In the genomic region with DNA sequence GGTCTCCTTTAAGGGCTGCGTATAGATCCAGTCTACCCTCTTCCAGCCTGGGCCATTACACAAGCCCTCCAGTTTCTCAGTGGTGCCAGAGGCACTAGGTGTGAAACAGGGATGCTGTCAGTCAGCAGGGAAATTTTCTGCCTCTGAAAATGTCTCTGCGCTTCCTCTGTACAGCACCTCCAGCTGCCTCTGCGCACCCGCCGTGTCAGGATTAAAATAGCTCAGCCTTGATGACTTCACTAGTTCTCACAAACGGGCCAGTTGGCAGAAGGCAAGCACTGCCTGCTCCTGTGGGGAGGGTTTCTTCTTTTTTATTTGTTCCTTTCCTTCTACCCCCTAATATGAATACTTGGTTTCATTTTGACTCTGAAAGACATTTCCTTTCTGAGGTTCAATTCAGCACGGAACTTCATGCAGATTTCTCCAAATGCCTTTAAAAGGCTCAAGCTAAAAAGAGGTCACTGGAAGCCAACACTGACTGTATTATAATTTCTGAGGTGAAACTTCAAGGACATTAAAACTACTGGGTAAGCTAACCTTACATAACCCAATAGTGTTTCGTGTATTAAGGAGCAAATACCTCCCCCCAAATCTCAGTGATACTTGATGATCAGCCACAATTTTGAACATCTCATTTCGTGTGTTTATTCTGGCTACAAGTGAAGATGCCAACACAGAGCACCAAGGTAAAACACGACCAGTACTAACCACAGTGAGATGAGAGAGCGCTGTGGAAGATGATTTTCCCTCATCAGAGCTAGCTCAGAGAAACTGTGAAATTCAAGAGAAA, we compare ENCODE assay signal across 10 mouse cellular contexts.
DNase-seq lines count a peak whose midpoint lies in the region; ATAC-seq and TF ChIP-seq lines count a peak whose summit lies in the region.
"Had no signal": no experiment of that assay in that cellular context is flagged by ENCODE, and none has a peak within 500 bp of the region (broad histone marks: within the 10 kb centered on the region; RNA-seq: fewer than 3 reads in every experiment).

No protein-coding gene starts in this region.

- peak; percentile 14 for DNase-seq in embryo, embryonic 11 days
- no peak for DNase-seq in embryo, embryonic 10.5 days (ENCODE audit: low spot score)
- DNase-seq in R1 (ENCODE audit: low read depth, low spot score): peak; percentile 45
- DNase-seq in heart, embryonic 10.5 days (ENCODE audit: low spot score): peak; percentile 83
- peak; percentile 74 to 77 for DNase-seq in layer of hippocampus, adult 2 months (ENCODE audit: low spot score in 2 of 2)
- peak; percentile 24 for DNase-seq in midbrain, embryonic 10.5 days (ENCODE audit: low spot score)
- peak; percentile 80 to 81 for DNase-seq in spleen, postnatal 36 days (ENCODE audit: low spot score in 2 of 2)

- ATAC-seq in common myeloid progenitor, adult 5-6 weeks (replicated peaks; ENCODE audit: low read depth, poor library complexity, severe bottlenecking): peak; percentile 91

- peak overlapping the region; percentile 47; the same call in 1 of the 2 replicates for H3K27ac ChIP-seq in heart, embryonic 10.5 days
- H3K27ac ChIP-seq in layer of hippocampus, adult 2 months: peak overlapping the region; percentile 93
- no peak overlapping the region for H3K27ac ChIP-seq in midbrain, embryonic 10.5 days (replicated peaks)
- H3K27ac ChIP-seq: embryonic facial prominence, embryonic 15.5 days had no signal

- no peak overlapping the region for H3K4me3 ChIP-seq in heart, embryonic 10.5 days
- peak overlapping the region; percentile 34 for H3K4me3 ChIP-seq in layer of hippocampus, adult 2 months
- no peak overlapping the region for H3K4me3 ChIP-seq in midbrain, embryonic 10.5 days
- H3K4me3 ChIP-seq: embryonic facial prominence, embryonic 15.5 days; myocyte had no signal

- no peaks in the 10 kb centered on the region for H3K9me3 ChIP-seq in heart, embryonic 10.5 days
- H3K9me3 ChIP-seq in midbrain, embryonic 10.5 days (replicated peaks): no peaks in the 10 kb centered on the region
- H3K9me3 ChIP-seq: embryonic facial prominence, embryonic 15.5 days had no signal

- no peaks in the 10 kb centered on the region for H3K36me3 ChIP-seq in heart, embryonic 10.5 days
- H3K36me3 ChIP-seq in midbrain, embryonic 10.5 days: no peaks in the 10 kb centered on the region
- H3K36me3 ChIP-seq: embryonic facial prominence, embryonic 15.5 days had no signal

- no peak for TF ChIP-seq CTCF in layer of hippocampus, adult 2 months (conservative IDR thresholded peaks at IDR 0.05)

- peaks cover 17% of the 10 kb centered on the region for H3K4me1 ChIP-seq in heart, embryonic 10.5 days
- H3K4me1 ChIP-seq in midbrain, embryonic 10.5 days: peaks cover 22% of the 10 kb centered on the region

- H3K27me3 ChIP-seq in heart, embryonic 10.5 days (ENCODE audit: insufficient read depth, poor library complexity, severe bottlenecking): no peaks in the 10 kb centered on the region
- H3K27me3 ChIP-seq in midbrain, embryonic 10.5 days (ENCODE audit: low read depth, poor library complexity, severe bottlenecking): peaks cover 5% of the 10 kb centered on the region; the same call in 1 of the 2 replicates
- H3K27me3 ChIP-seq: embryonic facial prominence, embryonic 15.5 days had no signal

- 49% methylated on average over 11 of the region's 11 CpGs for WGBS in heart, embryonic 10.5 days
- WGBS in midbrain, embryonic 10.5 days: 57% methylated on average over 11 of the region's 11 CpGs
